Mouse (Mus musculus) lung, postnatal 0 days (tissue): ENCODE results near the gene Frmd4a. TPM values are rescaled to one million over a fixed set of nuclear protein-coding genes. Genes with fewer than 3 reads are reported as not detected.

Experiments
- ATAC-seq: fragments of 200-750 bp; cut with Nextera tagmentation; 2 replicates; pipeline ENCODE4 v1.8.0; 2017; ENCODE audit warnings: moderate library complexity
- DNase-seq: peaks from one replicate; pipeline ENCODE4 v3.0.0-alpha.2; 2016; ENCODE audit warnings: low spot score
- H3K27ac ChIP-seq: fragments of 300-500 bp; sonication (generic); 2 replicates; pipeline ENCODE4 v1.5.1; 2014; ENCODE audit warnings: antibody characterized with exemption, mild to moderate bottlenecking, low read length, mixed read lengths
- H3K27me3 ChIP-seq: fragments of 300-500 bp; sonication (generic); replicated peaks from 2 replicates; pipeline ENCODE4 v1.6.1; 2014; ENCODE audit warnings: low read length, mixed read lengths; ENCODE audit not compliant: insufficient read depth
- H3K36me3 ChIP-seq: fragments of 300-500 bp; sonication (generic); 2 replicates; pipeline ENCODE4 v1.6.1; 2014; ENCODE audit warnings: low read length, mixed read lengths; ENCODE audit not compliant: insufficient read depth
- H3K4me1 ChIP-seq: fragments of 300-500 bp; sonication (generic); 2 replicates; pipeline ENCODE4 v1.6.1; 2014; ENCODE audit warnings: antibody characterized with exemption, low read depth, low read length, mixed read lengths; ENCODE audit not compliant: insufficient read depth
- H3K4me2 ChIP-seq: fragments of 300-500 bp; sonication (generic); replicated peaks from 2 replicates; pipeline ENCODE4 v1.6.1; 2014; ENCODE audit warnings: low read depth, mild to moderate bottlenecking, low read length, moderate library complexity, mixed read lengths
- H3K4me3 ChIP-seq: fragments of 300-500 bp; sonication (generic); 2 replicates; pipeline ENCODE4 v1.5.1; 2014; ENCODE audit warnings: low read depth, low read length
- H3K9ac ChIP-seq: fragments of 300-500 bp; sonication (generic); replicated peaks from 2 replicates; pipeline ENCODE4 v1.6.1; 2014; ENCODE audit warnings: low read depth, mild to moderate bottlenecking
- H3K9me3 ChIP-seq: fragments of 300-500 bp; sonication (generic); 2 replicates; pipeline ENCODE4 v1.6.1; 2016; ENCODE audit warnings: low read length, mixed read lengths
- CTCF ChIP-seq: IDR thresholded peaks from 2 replicates; pipeline ENCODE4 v1.5.1; 2016; ENCODE audit warnings: antibody characterized with exemption, mild to moderate bottlenecking
- EP300 ChIP-seq: IDR thresholded peaks from 2 replicates; pipeline ENCODE4 v1.6.1; 2016; ENCODE audit warnings: antibody characterized with exemption, mild to moderate bottlenecking, control low read depth
- WGBS: fragments of 180-500 bp; shearing (Covaris S2); extraction: QIAGEN DNeasy Blood & Tissue Kit; methylation state at CpG from one replicate; pipeline ENCODE4 v1.1.7; 2014; 5-methylcytosine and 5-hydroxymethylcytosine counted together
- polyA plus RNA-seq: library from polyadenylated mRNA; unstranded; fragments of >200 nt; fragmentation: Nextera tagmentation; extraction: Ambion mirVana; gene quantifications from 2 replicates; pipeline ENCODE4 v1.2.1, GENCODE M21; 2015

Gene Frmd4a
- polyA plus RNA-seq, 1 experiment from 2014 or later: 15.8 TPM

DNA sequence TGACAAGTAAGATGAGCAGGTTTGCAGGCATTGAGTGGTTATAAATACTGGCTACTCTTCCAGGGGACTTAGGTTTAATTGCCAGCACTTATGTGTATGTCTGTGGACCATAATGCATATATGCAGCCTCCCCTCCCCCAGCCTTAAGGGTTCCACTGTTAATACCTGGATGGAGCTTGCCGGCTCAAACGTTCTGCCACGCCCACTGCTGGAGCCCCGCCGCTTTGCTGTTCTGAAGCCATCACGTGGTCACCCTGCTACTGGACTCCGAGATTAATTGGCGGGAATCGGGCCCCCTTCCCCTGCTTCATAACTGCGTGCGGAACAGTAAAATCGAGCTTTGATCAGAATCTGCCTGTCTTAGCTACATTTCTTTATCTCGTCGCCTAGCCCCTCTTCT is 495.1 kb downstream of the Frmd4a start:
- TF ChIP-seq CTCF (no peak), EP300 (no peak)
- Histone ChIP-seq H3K4me2 (no peak overlapping the region), H3K9me3 (no peaks in the 10 kb centered on the region), H3K4me1 (no peaks in the 10 kb centered on the region), H3K9ac (no peak overlapping the region), H3K36me3 (no peaks in the 10 kb centered on the region), H3K4me3 (no peak overlapping the region), H3K27ac (no peak overlapping the region), H3K27me3 (no peaks in the 10 kb centered on the region)
- DNase-seq (no peak), ATAC-seq (no peak)
- 45% methylated on average over 14 of the region's 14 CpGs for WGBS

DNA sequence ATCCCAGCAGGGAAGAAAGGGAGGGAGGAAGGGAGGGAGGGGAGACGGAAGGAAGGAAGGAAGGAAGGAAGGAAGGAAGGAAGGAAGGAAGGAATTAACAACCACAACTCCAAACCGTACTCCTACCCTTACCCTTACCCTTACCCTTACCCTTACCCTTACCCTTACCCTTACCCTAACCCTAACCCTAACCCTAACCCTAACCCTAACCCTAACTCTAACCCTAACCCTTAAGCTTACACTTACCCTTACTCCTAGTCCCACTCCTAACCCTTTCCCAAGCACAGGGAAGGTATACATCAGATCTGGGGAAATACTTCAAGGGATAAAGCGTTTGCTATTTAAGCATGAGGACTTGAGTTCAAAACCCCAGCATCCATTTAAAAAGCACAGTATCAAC is 498.4 kb downstream of the Frmd4a start:
- H3K9ac ChIP-seq: no peak overlapping the region
- H3K9me3 ChIP-seq: no peaks in the 10 kb centered on the region
- H3K4me2 ChIP-seq: no peak overlapping the region
- DNase-seq (no peak), ATAC-seq (no peak)
- no peaks in the 10 kb centered on the region for H3K36me3 ChIP-seq
- 84% methylated on average over 3 of the region's 3 CpGs for WGBS
- H3K27ac ChIP-seq: no peak overlapping the region
- TF ChIP-seq CTCF: no peak
- TF ChIP-seq EP300: no peak
- H3K4me1 ChIP-seq: 0 out of 2 replicates have a peak, but pooled peaks cover 2% of the 10 kb centered on the region
- no peaks in the 10 kb centered on the region for H3K27me3 ChIP-seq
- no peak overlapping the region for H3K4me3 ChIP-seq

DNA sequence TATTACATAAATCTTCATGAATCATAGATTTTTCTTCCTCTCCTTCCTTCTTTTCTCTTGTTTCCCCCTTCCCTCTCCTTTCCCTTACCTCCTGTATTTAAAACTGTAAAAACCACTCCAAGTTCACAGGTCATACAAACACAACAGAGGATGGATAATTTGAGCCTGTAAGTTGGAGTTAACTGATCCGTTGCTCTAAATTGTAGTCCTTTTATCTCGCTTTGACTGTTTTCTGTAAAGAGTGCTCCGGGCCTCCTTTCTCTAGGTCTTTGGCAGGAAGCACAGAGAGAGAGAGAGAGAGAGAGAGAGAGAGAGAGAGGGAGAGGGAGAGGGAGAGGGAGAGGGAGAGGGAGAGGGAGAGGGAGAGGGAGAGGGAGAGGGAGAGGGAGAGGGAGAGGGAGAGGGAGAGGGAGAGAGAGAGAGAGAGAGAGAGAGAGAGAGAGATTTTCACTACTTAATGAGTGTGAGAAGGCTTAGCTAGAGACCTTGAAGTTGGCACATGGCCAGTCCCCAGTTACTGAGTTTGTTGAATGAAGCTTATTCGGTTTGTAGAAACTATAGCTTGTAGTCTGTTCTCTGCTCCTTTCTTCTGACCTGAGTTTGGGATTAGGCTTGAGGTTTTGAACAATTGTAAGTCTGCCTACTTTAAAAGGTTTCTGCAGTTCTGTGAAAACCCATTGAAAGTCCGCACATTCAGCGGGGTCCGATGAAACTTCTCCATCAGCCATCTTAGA is 499.5 kb downstream of the Frmd4a start:
- WGBS: 25% methylated on average over 7 of the region's 7 CpGs
- Histone ChIP-seq H3K27me3 (no peaks in the 10 kb centered on the region), H3K36me3 (no peaks in the 10 kb centered on the region), H3K4me1 (0 out of 2 replicates have a peak, but pooled peaks cover 2% of the 10 kb centered on the region), H3K9me3 (no peaks in the 10 kb centered on the region), H3K4me3 (no peak overlapping the region), H3K4me2 (peak overlapping the region; percentile 17), H3K9ac (no peak overlapping the region), H3K27ac (peak overlapping the region; percentile 57)
- peak; percentile 43 for ATAC-seq
- no peak for TF ChIP-seq EP300
- no peak for TF ChIP-seq CTCF
- peak; percentile 69 for DNase-seq

DNA sequence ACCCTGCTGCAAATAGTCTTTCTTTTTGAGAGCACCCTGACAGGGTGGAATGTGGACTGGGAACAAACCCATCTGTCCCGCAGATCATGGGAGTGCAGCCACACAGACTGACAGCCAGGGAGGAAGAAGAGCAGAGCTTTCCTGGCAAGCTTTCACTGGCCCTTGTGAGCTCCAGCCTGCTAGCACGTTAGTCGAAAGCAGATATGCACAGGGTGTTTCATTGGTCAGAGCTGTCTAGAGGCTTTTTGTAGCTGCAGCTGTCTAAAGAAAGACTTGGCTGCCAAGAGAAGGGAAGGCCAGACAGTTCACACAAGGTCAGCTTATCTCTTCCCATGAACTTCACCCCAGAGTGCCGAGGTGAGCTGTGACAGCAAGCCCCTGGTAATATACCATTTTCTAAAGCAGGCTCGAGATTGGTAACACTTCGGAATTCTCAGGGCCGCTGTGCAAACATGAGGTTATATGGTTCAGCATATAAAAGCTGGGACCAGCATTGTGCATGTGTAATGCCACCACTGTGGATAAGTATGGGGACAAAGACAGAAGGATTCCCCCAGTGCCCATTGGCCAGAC is 500.1 kb downstream of the Frmd4a start:
- no peak overlapping the region for H3K4me3 ChIP-seq
- peak overlapping the region; percentile 17 for H3K4me2 ChIP-seq
- TF ChIP-seq CTCF (no peak), EP300 (no peak)
- DNase-seq: peak; percentile 84
- no peaks in the 10 kb centered on the region for H3K27me3 ChIP-seq
- H3K9me3 ChIP-seq: no peaks in the 10 kb centered on the region
- H3K4me1 ChIP-seq: 0 out of 2 replicates have a peak, but pooled peaks cover 2% of the 10 kb centered on the region
- no peak overlapping the region for H3K9ac ChIP-seq
- H3K36me3 ChIP-seq: no peaks in the 10 kb centered on the region
- 14% methylated on average over 7 of the region's 7 CpGs for WGBS
- peak overlapping the region; percentile 57 for H3K27ac ChIP-seq
- peak; percentile 87 for ATAC-seq

DNA sequence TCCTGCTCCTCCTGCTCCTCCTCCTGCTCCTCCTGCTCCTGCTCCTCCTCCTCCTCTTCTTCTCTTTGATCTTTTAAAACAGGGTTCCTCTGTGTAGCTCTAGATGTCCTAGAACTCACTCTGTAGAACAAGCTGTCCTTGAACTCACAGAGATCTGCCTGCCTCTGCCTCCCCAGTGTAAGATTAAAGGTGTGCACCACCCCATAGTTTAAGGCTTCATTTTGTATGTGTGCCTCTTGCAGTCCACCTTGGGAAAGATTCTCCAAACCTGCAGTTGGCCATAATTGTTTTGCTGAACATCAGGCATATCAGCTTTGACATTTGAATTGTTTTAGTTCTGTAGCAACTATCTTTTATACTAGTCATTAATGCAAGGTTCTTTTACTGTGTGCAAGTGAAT is 501.0 kb downstream of the Frmd4a start:
- H3K9me3 ChIP-seq: no peaks in the 10 kb centered on the region
- H3K36me3 ChIP-seq: no peaks in the 10 kb centered on the region
- no peaks in the 10 kb centered on the region for H3K27me3 ChIP-seq
- no peak overlapping the region for H3K27ac ChIP-seq
- H3K4me2 ChIP-seq: no peak overlapping the region
- no peak overlapping the region for H3K4me3 ChIP-seq
- TF ChIP-seq EP300 (no peak), CTCF (no peak)
- ATAC-seq: no peak
- H3K4me1 ChIP-seq: 0 out of 2 replicates have a peak, but pooled peaks cover 2% of the 10 kb centered on the region
- H3K9ac ChIP-seq: no peak overlapping the region
- no peak for DNase-seq

DNA sequence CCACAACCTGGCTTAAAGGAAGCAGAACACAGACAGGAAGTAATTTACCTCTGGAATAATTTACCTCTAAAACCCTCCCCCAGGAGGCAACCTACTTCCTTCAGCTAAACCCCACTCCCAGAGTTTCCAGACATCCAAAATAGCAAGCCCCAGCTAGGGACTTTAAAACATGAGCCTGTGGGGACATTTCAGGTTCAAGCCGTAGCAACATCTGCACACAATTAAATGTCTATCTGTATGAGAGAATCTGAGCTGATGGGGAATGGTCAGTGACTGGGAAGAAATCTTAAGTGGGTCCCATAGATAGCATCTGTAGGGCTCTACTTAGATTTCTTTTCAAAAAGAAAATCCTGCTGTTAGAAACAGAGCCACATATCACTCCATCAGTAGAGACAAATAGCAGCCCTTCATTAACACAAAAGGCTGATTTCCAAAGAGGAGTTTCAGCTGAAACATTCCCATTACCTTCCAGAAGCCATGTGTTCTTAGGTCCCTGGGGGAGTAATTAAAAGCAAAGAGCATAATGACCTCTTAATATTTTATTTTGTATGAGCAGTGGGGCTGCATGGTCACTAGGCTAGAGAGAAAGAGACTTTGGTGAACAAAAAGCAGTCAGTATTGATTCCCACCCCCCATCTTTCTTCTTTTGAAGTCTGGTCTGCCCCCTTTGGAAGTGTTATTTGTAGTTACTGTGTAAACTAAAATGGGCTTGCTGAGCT is 505.4 kb downstream of the Frmd4a start:
- Histone ChIP-seq H3K9me3 (no peaks in the 10 kb centered on the region), H3K4me3 (no peak overlapping the region), H3K4me1 (0 out of 2 replicates have a peak, but pooled peaks cover under 1% of the 10 kb centered on the region), H3K27me3 (no peaks in the 10 kb centered on the region), H3K36me3 (no peaks in the 10 kb centered on the region), H3K4me2 (no peak overlapping the region), H3K9ac (no peak overlapping the region), H3K27ac (no peak overlapping the region)
- TF ChIP-seq EP300 (no peak), CTCF (no peak)
- 63% methylated on average over 1 of the region's 1 CpGs for WGBS
- ATAC-seq (no peak), DNase-seq (no peak)
